Mouse (Mus musculus): ENCODE data around the gene Psmg4. TPM values are rescaled to one million over a fixed set of nuclear protein-coding genes. Genes with fewer than 3 reads are reported as not detected.

The Psmg4 gene
- polyA plus RNA-seq, 1 experiment from 2014 or later = 50.1 TPM

DNA sequence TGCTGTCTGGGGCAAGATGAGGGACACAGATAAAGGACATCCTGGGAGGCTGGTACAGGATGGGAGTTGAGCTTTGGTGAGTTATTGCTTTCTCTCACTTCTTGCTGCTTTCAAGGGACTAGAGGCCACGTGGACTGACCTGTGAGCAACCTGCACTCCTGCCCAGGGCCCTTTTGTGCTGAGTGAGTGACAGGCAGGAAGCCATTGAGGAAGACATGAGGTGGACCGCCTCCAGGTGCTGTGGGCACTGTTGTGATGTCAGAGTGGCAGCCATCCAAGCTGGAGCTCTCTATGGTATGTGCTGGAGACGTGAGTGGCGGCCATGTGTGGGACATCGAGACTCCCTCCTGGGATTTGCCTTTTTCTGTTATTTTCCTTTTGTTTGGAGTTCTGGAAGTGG, 18.9 kb downstream of the Psmg4 start:
- Histone ChIP-seq H3K36me3 (ENCODE audit: insufficient read depth, low read length) (peaks cover 5% of the 10 kb centered on the region; the same call in 1 of the 2 replicates), H3K4me3 (ENCODE audit: low read depth, low read length) (no peak overlapping the region), H3K9me3 (ENCODE audit: low read length) (no peaks in the 10 kb centered on the region), H3K27ac (ENCODE audit: low read length) (no peak overlapping the region), H3K4me2 (replicated peaks; ENCODE audit: low read depth, low read length) (no peak overlapping the region), H3K9ac (replicated peaks; ENCODE audit: low read depth) (no peak overlapping the region), H3K4me1 (ENCODE audit: insufficient read depth, low read depth, low read length) (no peaks in the 10 kb centered on the region), H3K27me3 (replicated peaks; ENCODE audit: insufficient read depth, low read length) (no peaks in the 10 kb centered on the region)
- TF ChIP-seq CTCF (IDR thresholded peaks at IDR 0.05) = no peak
- TF ChIP-seq EP300 (IDR thresholded peaks at IDR 0.05) = no peak
- ATAC-seq (no peak), DNase-seq (ENCODE audit: low spot score) (no peak)
- 68% methylated on average over 5 of the region's 5 CpGs for WGBS

- H3K27ac ChIP-seq (ENCODE audit: low read length) = no peak overlapping the region
- 77% methylated on average over 2 of the region's 2 CpGs for WGBS
- H3K36me3 ChIP-seq (ENCODE audit: insufficient read depth, low read length) = peaks cover 5% of the 10 kb centered on the region; the same call in 1 of the 2 replicates
- no peaks in the 10 kb centered on the region for H3K4me1 ChIP-seq (ENCODE audit: insufficient read depth, low read depth, low read length)
- no peak overlapping the region for H3K9ac ChIP-seq (replicated peaks; ENCODE audit: low read depth)
- ATAC-seq = no peak
- no peak overlapping the region for H3K4me2 ChIP-seq (replicated peaks; ENCODE audit: low read depth, low read length)
- no peak overlapping the region for H3K4me3 ChIP-seq (ENCODE audit: low read depth, low read length)
- no peak for DNase-seq (ENCODE audit: low spot score)
- TF ChIP-seq CTCF (IDR thresholded peaks at IDR 0.05) (no peak), EP300 (IDR thresholded peaks at IDR 0.05) (no peak)
- no peaks in the 10 kb centered on the region for H3K9me3 ChIP-seq (ENCODE audit: low read length)
- H3K27me3 ChIP-seq (replicated peaks; ENCODE audit: insufficient read depth, low read length) = no peaks in the 10 kb centered on the region
These were observed 22.6 kb downstream of the Psmg4 start for GRCm38 (mm10) chr13:34185371-34185770.

DNA sequence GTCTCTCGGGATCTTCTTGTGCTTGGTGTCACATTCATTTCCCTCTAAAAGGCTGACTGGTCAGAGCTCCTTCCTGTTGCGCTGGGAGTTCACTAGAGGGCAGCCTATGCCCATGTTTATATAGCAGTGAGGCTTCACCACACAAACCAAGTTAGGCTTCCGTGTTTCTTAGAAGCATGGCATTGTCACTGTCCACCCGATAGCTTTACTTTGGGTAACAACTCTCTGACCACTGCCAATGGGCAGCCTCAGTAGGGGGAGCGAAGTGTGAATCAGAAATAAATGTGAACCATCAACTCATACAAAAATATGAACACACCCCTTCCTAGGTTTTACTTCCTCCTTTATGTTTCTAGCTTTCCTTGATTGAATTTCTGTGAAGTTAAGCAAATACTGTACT, 24.8 kb downstream of the Psmg4 start:
- DNase-seq (ENCODE audit: low spot score) (peak; percentile 90), ATAC-seq (peak; percentile 79)
- no peak overlapping the region for H3K4me2 ChIP-seq (replicated peaks; ENCODE audit: low read depth, low read length)
- H3K27ac ChIP-seq (ENCODE audit: low read length) = no peak overlapping the region
- no peaks in the 10 kb centered on the region for H3K9me3 ChIP-seq (ENCODE audit: low read length)
- no peak overlapping the region for H3K4me3 ChIP-seq (ENCODE audit: low read depth, low read length)
- 6% methylated on average over 5 of the region's 5 CpGs for WGBS
- no peaks in the 10 kb centered on the region for H3K27me3 ChIP-seq (replicated peaks; ENCODE audit: insufficient read depth, low read length)
- no peak overlapping the region for H3K9ac ChIP-seq (replicated peaks; ENCODE audit: low read depth)
- H3K4me1 ChIP-seq (ENCODE audit: insufficient read depth, low read depth, low read length) = no peaks in the 10 kb centered on the region
- TF ChIP-seq EP300 (IDR thresholded peaks at IDR 0.05) (no peak), CTCF (IDR thresholded peaks at IDR 0.05) (peak; percentile 90)
- H3K36me3 ChIP-seq (ENCODE audit: insufficient read depth, low read length) = 0 out of 2 replicates have a peak, but pooled peaks cover 5% of the 10 kb centered on the region

DNA sequence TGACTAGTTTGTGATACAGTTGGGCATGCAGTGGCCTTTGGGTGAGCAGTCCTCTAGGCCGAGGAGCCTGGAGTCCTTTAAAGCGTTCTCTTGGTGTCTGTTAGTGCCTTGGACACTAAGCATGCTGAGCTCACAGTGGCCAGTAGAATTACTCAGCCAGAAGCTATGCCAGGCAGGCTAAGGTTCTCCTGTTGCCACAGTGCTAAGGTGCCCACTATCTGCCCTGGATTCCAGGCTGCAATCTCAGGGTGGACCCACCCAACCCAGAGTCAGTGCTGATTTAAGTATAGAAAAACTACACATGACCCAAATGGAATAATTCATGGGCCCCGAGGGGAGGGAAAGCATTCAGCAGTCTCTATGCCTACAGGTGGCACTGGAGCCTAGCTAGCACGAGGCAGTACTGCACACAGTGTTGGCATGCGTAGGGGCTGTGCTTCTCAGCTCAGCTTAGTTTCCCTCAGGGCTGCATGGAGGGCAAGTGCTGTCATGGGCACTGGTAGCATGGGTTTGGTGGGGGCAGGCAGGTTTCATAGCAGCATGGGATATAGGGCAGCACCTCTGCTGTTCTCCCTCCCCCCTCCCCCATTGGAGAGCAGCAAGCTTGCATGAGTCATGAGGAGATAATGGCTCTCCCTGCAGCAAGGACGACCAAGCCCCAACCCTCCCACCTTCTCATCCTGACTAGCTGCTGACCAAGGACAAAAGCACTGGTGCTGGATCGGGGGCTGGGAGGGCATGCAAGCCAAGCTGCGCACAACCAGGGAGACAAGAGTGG, 29.8 kb downstream of the Psmg4 start:
- no peak for DNase-seq (ENCODE audit: low spot score)
- Histone ChIP-seq H3K9me3 (ENCODE audit: low read length) (no peaks in the 10 kb centered on the region), H3K9ac (replicated peaks; ENCODE audit: low read depth) (no peak overlapping the region), H3K4me2 (replicated peaks; ENCODE audit: low read depth, low read length) (no peak overlapping the region), H3K36me3 (ENCODE audit: insufficient read depth, low read length) (no peaks in the 10 kb centered on the region), H3K27ac (ENCODE audit: low read length) (no peak overlapping the region), H3K4me1 (ENCODE audit: insufficient read depth, low read depth, low read length) (no peaks in the 10 kb centered on the region), H3K4me3 (ENCODE audit: low read depth, low read length) (no peak overlapping the region), H3K27me3 (replicated peaks; ENCODE audit: insufficient read depth, low read length) (no peaks in the 10 kb centered on the region)
- TF ChIP-seq EP300 (IDR thresholded peaks at IDR 0.05) (no peak), CTCF (IDR thresholded peaks at IDR 0.05) (peak; percentile 63)
- peak; percentile 77 for ATAC-seq
- WGBS = 68% methylated on average over 8 of the region's 8 CpGs

- Histone ChIP-seq H3K4me2 (replicated peaks; ENCODE audit: low read depth, low read length) (no peak overlapping the region), H3K9ac (replicated peaks; ENCODE audit: low read depth) (no peak overlapping the region), H3K27ac (ENCODE audit: low read length) (no peak overlapping the region), H3K36me3 (ENCODE audit: insufficient read depth, low read length) (no peaks in the 10 kb centered on the region), H3K4me3 (ENCODE audit: low read depth, low read length) (no peak overlapping the region), H3K9me3 (ENCODE audit: low read length) (no peaks in the 10 kb centered on the region), H3K27me3 (replicated peaks; ENCODE audit: insufficient read depth, low read length) (no peaks in the 10 kb centered on the region), H3K4me1 (ENCODE audit: insufficient read depth, low read depth, low read length) (no peaks in the 10 kb centered on the region)
- no peak for TF ChIP-seq EP300 (IDR thresholded peaks at IDR 0.05)
- TF ChIP-seq CTCF (IDR thresholded peaks at IDR 0.05) = no peak
- 42% methylated on average over 8 of the region's 8 CpGs for WGBS
- no peak for ATAC-seq
- no peak for DNase-seq (ENCODE audit: low spot score)
These were observed 30.6 kb downstream of the Psmg4 start for GRCm38 (mm10) chr13:34193384-34193783.

- Histone ChIP-seq H3K4me1 (ENCODE audit: insufficient read depth, low read depth, low read length) (no peaks in the 10 kb centered on the region), H3K36me3 (ENCODE audit: insufficient read depth, low read length) (no peaks in the 10 kb centered on the region), H3K4me3 (ENCODE audit: low read depth, low read length) (no peak overlapping the region), H3K4me2 (replicated peaks; ENCODE audit: low read depth, low read length) (no peak overlapping the region), H3K9ac (replicated peaks; ENCODE audit: low read depth) (no peak overlapping the region), H3K9me3 (ENCODE audit: low read length) (no peaks in the 10 kb centered on the region), H3K27me3 (replicated peaks; ENCODE audit: insufficient read depth, low read length) (no peaks in the 10 kb centered on the region), H3K27ac (ENCODE audit: low read length) (no peak overlapping the region)
- DNase-seq (ENCODE audit: low spot score) (no peak), ATAC-seq (no peak)
- TF ChIP-seq EP300 (IDR thresholded peaks at IDR 0.05) (no peak), CTCF (IDR thresholded peaks at IDR 0.05) (no peak)
- 56% methylated on average over 1 of the region's 1 CpGs for WGBS
These were observed 32.9 kb downstream of the Psmg4 start for GRCm38 (mm10) chr13:34195676-34196075.

Measured in lung, postnatal 0 days (tissue).